Mouse (Mus musculus) B cell, adult (primary cell): ENCODE results near the gene Olfr969. TPM values are rescaled to one million over a fixed set of nuclear protein-coding genes. Genes with fewer than 3 reads are reported as not detected.

Experiments used
- total RNA-seq: library from RNA; stranded (reverse); gene quantifications from 4 replicates; pipeline ENCODE4 v1.2.4, GENCODE M21; 2023; ENCODE audit not compliant: inconsistent age

The Olfr969 gene
- total RNA-seq: not detected in 4 replicates

GRCm38 (mm10) chr9:39790558-39790957, at the start of gene Olfr969:
TSS of gene Olfr969 (plus strand) at chr9:39790945.

GRCm38 (mm10) chr9:39745949-39746348, 44.8 kb upstream of the Olfr969 start, which contains the start of gene Olfr967:
TSS of gene Olfr967 (plus strand) at chr9:39746249.

DNA sequence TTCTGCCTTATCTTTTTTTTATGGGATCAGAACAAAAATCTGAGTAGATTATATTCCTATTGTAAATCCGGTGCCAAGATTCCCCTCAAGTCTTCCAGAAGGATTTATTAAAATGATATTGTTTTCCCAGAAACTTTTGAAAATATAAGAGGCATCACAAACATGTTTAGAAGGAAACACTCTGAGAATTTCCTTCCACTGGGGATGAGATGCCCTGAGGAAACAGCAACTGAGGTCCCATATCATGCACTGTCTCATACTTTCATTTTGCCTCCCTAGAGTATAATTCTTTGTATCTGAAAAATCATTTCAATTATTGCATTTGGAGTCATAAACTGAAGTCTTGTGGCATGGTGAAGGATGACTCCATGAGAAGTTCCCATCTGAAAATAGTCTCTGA, 7.6 kb upstream of the Olfr969 start, which contains the start of gene Olfr968:
TSS of gene Olfr968 (minus strand) at position 101 of the 400 bp plus-strand sequence.

DNA sequence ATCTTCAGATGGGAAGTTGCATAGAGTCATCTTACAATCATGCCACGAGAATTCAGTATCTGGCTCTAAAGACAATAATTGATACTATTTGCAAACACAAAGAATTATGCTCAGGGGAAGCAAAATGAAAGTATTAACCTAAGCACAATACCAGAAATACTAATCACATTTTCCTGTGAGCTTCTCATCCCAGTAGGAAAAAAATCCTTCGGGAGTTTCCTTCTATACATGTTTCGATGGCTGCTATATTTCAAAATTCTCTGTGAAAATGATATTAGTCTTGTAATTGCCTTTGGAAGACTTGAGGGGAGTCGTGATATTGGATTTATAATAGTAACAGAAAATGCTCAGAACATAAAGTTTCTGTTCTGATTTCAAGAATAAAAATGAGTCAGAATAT, 17.8 kb downstream of the Olfr969 start, which contains the start of gene Olfr970:
TSS of gene Olfr970 (plus strand) at position 301 of the 400 bp plus-strand sequence.

DNA sequence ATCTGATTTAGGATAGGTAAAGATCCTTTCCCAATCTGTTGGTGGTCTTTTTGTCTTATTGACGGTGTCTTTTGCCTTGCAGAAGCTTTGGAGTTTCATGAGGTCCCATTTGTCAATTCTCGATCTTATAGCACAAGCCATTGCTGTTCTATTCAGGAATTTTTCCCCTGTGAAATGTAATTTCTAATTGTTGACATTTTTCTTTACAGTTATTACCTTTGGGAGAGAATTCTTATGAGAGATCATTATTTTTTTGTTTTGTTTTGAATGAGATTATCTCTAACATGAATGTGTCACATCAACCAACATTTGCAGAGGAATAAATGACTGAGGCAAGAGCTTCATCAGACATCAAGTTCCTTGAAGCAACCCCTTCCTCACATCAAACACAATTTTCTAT, 45.8 kb downstream of the Olfr969 start, which contains the start of gene Olfr971:
TSS of gene Olfr971 (plus strand) at position 301 of the 400 bp plus-strand sequence.

Other genes starting within 250 kb of the Olfr969 start
- gene Olfr958, start 236.9 kb upstream of the Olfr969 start, total RNA-seq: not detected in 4 replicates
- gene Olfr959, start 215.4 kb upstream of the Olfr969 start, total RNA-seq: not detected in 4 replicates
- not detected in 4 replicates for gene AW551984, start 186.5 kb upstream of the Olfr969 start, total RNA-seq
- gene Olfr148, start 180.3 kb upstream of the Olfr969 start, total RNA-seq: not detected in 4 replicates
- not detected in 4 replicates for gene Olfr960, start 169.6 kb upstream of the Olfr969 start, total RNA-seq
- not detected in 4 replicates for gene Olfr961, start 145.9 kb upstream of the Olfr969 start, total RNA-seq
- not detected in 4 replicates for gene Olfr963, start 123.7 kb upstream of the Olfr969 start, total RNA-seq
- not detected in 4 replicates for gene Olfr149, start 83.8 kb upstream of the Olfr969 start, total RNA-seq
- gene Olfr965, start 79.6 kb upstream of the Olfr969 start, total RNA-seq: not detected in 4 replicates
- not detected in 4 replicates for gene Olfr150, start 60.0 kb upstream of the Olfr969 start, total RNA-seq
- gene Olfr967, start 44.7 kb upstream of the Olfr969 start, total RNA-seq: not detected in 4 replicates
- not detected in 4 replicates for gene Olfr968, start 7.7 kb upstream of the Olfr969 start, total RNA-seq
- not detected in 4 replicates for gene Olfr970, start 17.9 kb downstream of the Olfr969 start, total RNA-seq
- not detected in 4 replicates for gene Olfr971, start 45.9 kb downstream of the Olfr969 start, total RNA-seq
- not detected in 4 replicates for gene Olfr972, start 75.5 kb downstream of the Olfr969 start, total RNA-seq
- gene Olfr229, start 116.4 kb downstream of the Olfr969 start, total RNA-seq: not detected in 4 replicates
- gene Olfr974, start 146.6 kb downstream of the Olfr969 start, total RNA-seq: not detected in 4 replicates
- not detected in 4 replicates for gene Olfr975, start 161.1 kb downstream of the Olfr969 start, total RNA-seq
- gene Olfr976, start 170.2 kb downstream of the Olfr969 start, total RNA-seq: not detected in 4 replicates
- gene Olfr978, start 201.2 kb downstream of the Olfr969 start, total RNA-seq: not detected in 4 replicates
- not detected in 4 replicates for gene Olfr979, start 212.5 kb downstream of the Olfr969 start, total RNA-seq
- not detected in 4 replicates for gene Olfr980, start 218.6 kb downstream of the Olfr969 start, total RNA-seq
- gene Olfr981, start 230.5 kb downstream of the Olfr969 start, total RNA-seq: not detected in 4 replicates